7 mouse cellular contexts compared by ENCODE assay signal in the genomic region with DNA sequence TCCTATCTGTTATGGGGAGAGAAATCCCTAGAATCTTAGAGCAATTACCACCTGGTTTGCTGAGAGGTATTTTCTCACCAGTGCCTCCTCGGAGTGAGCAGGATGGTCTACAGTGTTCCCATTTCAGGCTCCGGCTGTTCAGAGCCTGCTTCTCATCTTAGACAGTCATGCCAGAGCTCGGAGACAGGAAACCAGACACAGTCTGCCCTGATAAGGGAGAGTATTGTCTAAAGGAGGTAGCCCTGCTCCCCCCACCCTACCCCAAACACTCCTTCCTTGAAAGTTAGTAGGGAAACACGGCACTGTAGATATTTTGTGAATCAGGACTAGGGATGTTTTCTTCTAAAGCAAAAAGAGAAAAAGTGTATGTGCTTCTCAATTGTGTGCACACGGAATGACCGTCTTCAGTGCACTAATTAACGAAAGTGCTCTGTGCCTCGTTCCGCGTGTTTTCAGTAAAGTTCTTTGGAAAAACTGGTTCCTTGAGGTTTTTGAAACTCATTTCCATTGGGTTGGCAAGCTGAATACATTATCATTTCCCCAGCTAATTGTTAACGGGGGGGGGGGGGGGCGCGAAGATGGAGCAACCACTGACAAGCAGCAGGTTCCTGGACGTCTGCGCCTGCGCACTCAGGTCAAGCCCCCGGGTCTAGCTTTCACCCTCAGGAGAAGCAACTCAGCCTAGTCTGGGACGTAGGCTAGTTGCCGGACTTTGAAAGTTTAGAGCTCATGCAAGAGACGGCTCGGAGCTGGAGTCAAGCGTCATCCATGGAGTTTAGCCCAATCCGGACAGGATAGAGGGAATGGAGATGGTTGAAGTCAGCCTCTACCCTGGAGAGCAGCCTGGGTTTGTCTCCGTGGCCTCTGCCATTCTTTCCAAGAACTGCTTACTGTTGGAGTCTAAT. TPM values are rescaled to one million over a fixed set of nuclear protein-coding genes. Genes with fewer than 3 reads are reported as not detected.
DNase-seq lines count a peak whose midpoint lies in the region; ATAC-seq lines count a peak whose summit lies in the region.

No protein-coding gene starts in this region.

- ATAC-seq in neural tube, embryonic 15.5 days (ENCODE audit: low FRiP score) = no peak

- peaks cover 17% of the 10 kb centered on the region for H3K36me3 ChIP-seq in hindbrain, embryonic 10.5 days
- no peaks in the 10 kb centered on the region for H3K36me3 ChIP-seq in neural tube, embryonic 15.5 days

- H3K9ac ChIP-seq in neural tube, embryonic 15.5 days (replicated peaks) = no peak overlapping the region

- H3K4me3 ChIP-seq in hindbrain, embryonic 10.5 days = peak overlapping the region; percentile 9
- no peak overlapping the region for H3K4me3 ChIP-seq in neural tube, embryonic 15.5 days (replicated peaks)

- H3K4me1 ChIP-seq in hindbrain, embryonic 10.5 days (replicated peaks) = peaks cover 86% of the 10 kb centered on the region
- H3K4me1 ChIP-seq in neural tube, embryonic 15.5 days = peaks cover 60% of the 10 kb centered on the region

- peak; percentile 63 for DNase-seq in Muller cell, postnatal 12 days (ENCODE audit: inconsistent ontology term)
- peak; percentile 39 for DNase-seq in embryo, embryonic 9.5 days (ENCODE audit: extremely low spot score)
- no peak for DNase-seq in hindbrain, embryonic 10.5 days (ENCODE audit: low spot score)
- DNase-seq in liver = peak; percentile 51
- DNase-seq in spleen, postnatal 4 days (ENCODE audit: low spot score in 2 of 2) = no peak
- DNase-seq in right cerebral cortex, postnatal 36 days (ENCODE audit: low spot score in 2 of 2) = no peak

- peak overlapping the region; percentile 100 for H3K27ac ChIP-seq in hindbrain, embryonic 10.5 days
- H3K27ac ChIP-seq in neural tube, embryonic 15.5 days (replicated peaks) = no peak overlapping the region

- H3K9me3 ChIP-seq in hindbrain, embryonic 10.5 days = no peaks in the 10 kb centered on the region
- H3K9me3 ChIP-seq in neural tube, embryonic 15.5 days (replicated peaks) = no peaks in the 10 kb centered on the region

- 65% methylated on average over 24 of the region's 24 CpGs for WGBS in hindbrain, embryonic 10.5 days
- WGBS in neural tube, embryonic 15.5 days = 71% methylated on average over 24 of the region's 24 CpGs

- H3K4me2 ChIP-seq in neural tube, embryonic 15.5 days = peak overlapping the region; percentile 15; the same call in 1 of the 2 replicates

- H3K27me3 ChIP-seq in hindbrain, embryonic 10.5 days (ENCODE audit: insufficient read depth, poor library complexity, severe bottlenecking) = no peaks in the 10 kb centered on the region
- H3K27me3 ChIP-seq in neural tube, embryonic 15.5 days (replicated peaks) = no peaks in the 10 kb centered on the region

RNA-seq across cellular contexts. Expression of a gene that starts 5.2 kb away (rescaled TPM):
- 57.1 and 58.7 TPM in 2 replicates for polyA plus RNA-seq in hindbrain, embryonic 10.5 days (2016; fragmentation: Nextera tagmentation; extraction: Ambion mirVana)
- polyA plus RNA-seq in neural tube, embryonic 15.5 days (2015; fragmentation: Nextera tagmentation; extraction: Ambion mirVana) = 16.6 and 32.0 TPM in 2 replicates

Comparison
In these comparisons a context has a peak if more than half of its experiments do, and no peak if none do; other contexts are left out.
1. DNase-seq: peak in Muller cell, postnatal 12 days (single experiment), embryo, embryonic 9.5 days (single experiment) and liver (single experiment); none in hindbrain, embryonic 10.5 days (single experiment), spleen, postnatal 4 days (0 of 2) and right cerebral cortex, postnatal 36 days (0 of 2).